Mouse (Mus musculus): ENCODE data around the gene Map3k4.

Gene Map3k4

GRCm38 (mm10) chr17:12318663-12319201 lies at the start of gene Map3k4:
Gene Map3k4 (minus strand): TSS chr17:12318796.
- Histone ChIP-seq H3K36me3 (ENCODE audit: control insufficient read depth, insufficient read depth, low read length, poor library complexity, severe bottlenecking) (no peaks in the 10 kb centered on the region), H3K27me3 (ENCODE audit: control insufficient read depth, insufficient read depth, low read length, poor library complexity, severe bottlenecking) (no peaks in the 10 kb centered on the region)
- peak; percentile 85 for DNase-seq (ENCODE audit: low read depth, low spot score)

- Histone ChIP-seq H3K27me3 (ENCODE audit: control insufficient read depth, insufficient read depth, low read length, poor library complexity, severe bottlenecking) (no peaks in the 10 kb centered on the region), H3K36me3 (ENCODE audit: control insufficient read depth, insufficient read depth, low read length, poor library complexity, severe bottlenecking) (no peaks in the 10 kb centered on the region)
- peak; percentile 63 for DNase-seq (ENCODE audit: low read depth, low spot score)
These were observed 48.9 kb upstream of the Map3k4 start for GRCm38 (mm10) chr17:12367373-12367930.

GRCm38 (mm10) chr17:12364426-12364735 lies 45.8 kb upstream of the Map3k4 start:
- no peak for DNase-seq (ENCODE audit: low read depth, low spot score)
- H3K36me3 ChIP-seq (ENCODE audit: control insufficient read depth, insufficient read depth, low read length, poor library complexity, severe bottlenecking), result no peaks in the 10 kb centered on the region
- H3K27me3 ChIP-seq (ENCODE audit: control insufficient read depth, insufficient read depth, low read length, poor library complexity, severe bottlenecking), result no peaks in the 10 kb centered on the region

GRCm38 (mm10) chr17:12363601-12364425 lies 45.2 kb upstream of the Map3k4 start:
- peak; percentile 8 for DNase-seq (ENCODE audit: low read depth, low spot score)
- no peaks in the 10 kb centered on the region for H3K27me3 ChIP-seq (ENCODE audit: control insufficient read depth, insufficient read depth, low read length, poor library complexity, severe bottlenecking)
- no peaks in the 10 kb centered on the region for H3K36me3 ChIP-seq (ENCODE audit: control insufficient read depth, insufficient read depth, low read length, poor library complexity, severe bottlenecking)

- H3K36me3 ChIP-seq (ENCODE audit: control insufficient read depth, insufficient read depth, low read length, poor library complexity, severe bottlenecking), result no peaks in the 10 kb centered on the region
- DNase-seq (ENCODE audit: low read depth, low spot score), result no peak
- no peaks in the 10 kb centered on the region for H3K27me3 ChIP-seq (ENCODE audit: control insufficient read depth, insufficient read depth, low read length, poor library complexity, severe bottlenecking)
These were observed 41.3 kb upstream of the Map3k4 start for GRCm38 (mm10) chr17:12359876-12360275.

- DNase-seq (ENCODE audit: low read depth, low spot score), result no peak
These were observed 34.2 kb upstream of the Map3k4 start for GRCm38 (mm10) chr17:12352781-12353180.

GRCm38 (mm10) chr17:12351564-12351963 lies 33.0 kb upstream of the Map3k4 start:
- Histone ChIP-seq H3K27me3 (ENCODE audit: control insufficient read depth, insufficient read depth, low read length, poor library complexity, severe bottlenecking) (no peaks in the 10 kb centered on the region), H3K36me3 (ENCODE audit: control insufficient read depth, insufficient read depth, low read length, poor library complexity, severe bottlenecking) (no peaks in the 10 kb centered on the region)
- no peak for DNase-seq (ENCODE audit: low read depth, low spot score)

More at GRCm38 (mm10) chr17:12352781-12353180, 34.2 kb upstream of the Map3k4 start:
- Histone ChIP-seq H3K36me3 (ENCODE audit: control insufficient read depth, insufficient read depth, low read length, poor library complexity, severe bottlenecking) (no peaks in the 10 kb centered on the region), H3K27me3 (ENCODE audit: control insufficient read depth, insufficient read depth, low read length, poor library complexity, severe bottlenecking) (no peaks in the 10 kb centered on the region)

- Histone ChIP-seq H3K36me3 (ENCODE audit: control insufficient read depth, insufficient read depth, low read length, poor library complexity, severe bottlenecking) (no peaks in the 10 kb centered on the region), H3K27me3 (ENCODE audit: control insufficient read depth, insufficient read depth, low read length, poor library complexity, severe bottlenecking) (no peaks in the 10 kb centered on the region)
- DNase-seq (ENCODE audit: low read depth, low spot score), result no peak
These were observed 28.9 kb upstream of the Map3k4 start for GRCm38 (mm10) chr17:12347462-12347861.

GRCm38 (mm10) chr17:12343702-12344376 lies 25.2 kb upstream of the Map3k4 start:
- H3K27me3 ChIP-seq (ENCODE audit: control insufficient read depth, insufficient read depth, low read length, poor library complexity, severe bottlenecking), result no peaks in the 10 kb centered on the region; the same call in 1 of the 2 replicates
- no peaks in the 10 kb centered on the region for H3K36me3 ChIP-seq (ENCODE audit: control insufficient read depth, insufficient read depth, low read length, poor library complexity, severe bottlenecking)
- no peak for DNase-seq (ENCODE audit: low read depth, low spot score)

- no peak for DNase-seq (ENCODE audit: low read depth, low spot score)
- Histone ChIP-seq H3K36me3 (ENCODE audit: control insufficient read depth, insufficient read depth, low read length, poor library complexity, severe bottlenecking) (no peaks in the 10 kb centered on the region), H3K27me3 (ENCODE audit: control insufficient read depth, insufficient read depth, low read length, poor library complexity, severe bottlenecking) (no peaks in the 10 kb centered on the region; the same call in 1 of the 2 replicates)
These were observed 18.6 kb upstream of the Map3k4 start for GRCm38 (mm10) chr17:12337156-12337555.

GRCm38 (mm10) chr17:12336073-12336868 lies 17.7 kb upstream of the Map3k4 start:
- no peaks in the 10 kb centered on the region for H3K36me3 ChIP-seq (ENCODE audit: control insufficient read depth, insufficient read depth, low read length, poor library complexity, severe bottlenecking)
- no peaks in the 10 kb centered on the region; the same call in 1 of the 2 replicates for H3K27me3 ChIP-seq (ENCODE audit: control insufficient read depth, insufficient read depth, low read length, poor library complexity, severe bottlenecking)
- DNase-seq (ENCODE audit: low read depth, low spot score), result no peak

- DNase-seq (ENCODE audit: low read depth, low spot score), result no peak
- Histone ChIP-seq H3K27me3 (ENCODE audit: control insufficient read depth, insufficient read depth, low read length, poor library complexity, severe bottlenecking) (no peaks in the 10 kb centered on the region), H3K36me3 (ENCODE audit: control insufficient read depth, insufficient read depth, low read length, poor library complexity, severe bottlenecking) (no peaks in the 10 kb centered on the region)
These were observed 16.5 kb upstream of the Map3k4 start for GRCm38 (mm10) chr17:12335115-12335514.

- H3K27me3 ChIP-seq (ENCODE audit: control insufficient read depth, insufficient read depth, low read length, poor library complexity, severe bottlenecking), result no peaks in the 10 kb centered on the region
- no peak for DNase-seq (ENCODE audit: low read depth, low spot score)
- H3K36me3 ChIP-seq (ENCODE audit: control insufficient read depth, insufficient read depth, low read length, poor library complexity, severe bottlenecking), result no peaks in the 10 kb centered on the region
These were observed 9.4 kb upstream of the Map3k4 start for GRCm38 (mm10) chr17:12327847-12328518.

GRCm38 (mm10) chr17:12319786-12320185 lies 1.2 kb upstream of the Map3k4 start:
- no peak for DNase-seq (ENCODE audit: low read depth, low spot score)
- H3K27me3 ChIP-seq (ENCODE audit: control insufficient read depth, insufficient read depth, low read length, poor library complexity, severe bottlenecking), result no peaks in the 10 kb centered on the region
- no peaks in the 10 kb centered on the region for H3K36me3 ChIP-seq (ENCODE audit: control insufficient read depth, insufficient read depth, low read length, poor library complexity, severe bottlenecking)
